ENCODE assay signal across 10 mouse cellular contexts in genomic region chr15:81044446-81044845, GRCm38 (mm10).
DNase-seq lines count a peak whose midpoint lies in the region; ATAC-seq and TF ChIP-seq lines count a peak whose summit lies in the region.
"Had no signal": no experiment of that assay in that cellular context is flagged by ENCODE, and none has a peak within 500 bp of the region (broad histone marks: within the 10 kb centered on the region; RNA-seq: fewer than 3 reads in every experiment).

No protein-coding gene starts in this region.

- no peak for TF ChIP-seq EP300 in MEL (IDR thresholded peaks at IDR 0.05; ENCODE audit: low read depth in 1 of 2, low read length in 2 of 2)

- H3K27me3 ChIP-seq in MEL (ENCODE audit: control insufficient read depth in 1 of 2, insufficient read depth in 2 of 2, low read length in 2 of 2): no peaks in the 10 kb centered on the region
- H3K27me3 ChIP-seq in liver, embryonic 16.5 days (ENCODE audit: control insufficient read depth, insufficient read depth, low read depth, low read length): 0 out of 2 replicates have a peak, but pooled peaks cover 2% of the 10 kb centered on the region
- no peaks in the 10 kb centered on the region for H3K27me3 ChIP-seq in forebrain, embryonic 14.5 days (replicated peaks; ENCODE audit: control insufficient read depth, insufficient read depth, low read length)
- H3K27me3 ChIP-seq in cerebellum, adult 2 months (ENCODE audit: control insufficient read depth, insufficient read depth, low read length): no peaks in the 10 kb centered on the region
- H3K27me3 ChIP-seq: limb, embryonic 12.5 days had no signal

- TF ChIP-seq RAD21 in MEL (IDR thresholded peaks at IDR 0.05; ENCODE audit: low read depth, low read length): no peak

- 0 out of 2 replicates have a peak overlapping the region, but pooled peaks have one; percentile 19 for H3K4me2 ChIP-seq in liver, embryonic 16.5 days (ENCODE audit: low read depth, low read length)
- H3K4me2 ChIP-seq in forebrain, embryonic 14.5 days (ENCODE audit: low read length): no peak overlapping the region
- H3K4me2 ChIP-seq: limb, embryonic 12.5 days had no signal

- TF ChIP-seq POLR2A in MEL (IDR thresholded peaks at IDR 0.05; ENCODE audit: control insufficient read depth in 1 of 2, insufficient read depth in 1 of 2, low read depth in 1 of 2, low read length in 2 of 2, poor library complexity in 1 of 2): no peak
- TF ChIP-seq POLR2A in cerebellum, adult 2 months (IDR thresholded peaks at IDR 0.05; ENCODE audit: borderline replicate concordance, insufficient read depth, low read length): no peak

- H3K36me3 ChIP-seq in MEL (ENCODE audit: control insufficient read depth in 1 of 2, insufficient read depth in 2 of 2, low read length in 2 of 2): peaks cover 0 to 29% of the 10 kb centered on the region in 2 experiments; a peak in 2 of 4 replicates
- no peaks in the 10 kb centered on the region for H3K36me3 ChIP-seq in liver, embryonic 16.5 days (ENCODE audit: control insufficient read depth, insufficient read depth)
- H3K36me3 ChIP-seq in forebrain, embryonic 14.5 days (ENCODE audit: control insufficient read depth, insufficient read depth, low read length): no peaks in the 10 kb centered on the region

- H3K4me1 ChIP-seq in MEL (ENCODE audit: control insufficient read depth in 1 of 2, insufficient read depth in 2 of 2, low read length in 2 of 2): peaks cover 12 to 27% of the 10 kb centered on the region in 2 experiments
- H3K4me1 ChIP-seq in liver, embryonic 16.5 days (ENCODE audit: control insufficient read depth, low read depth, low read length): peaks cover 11% of the 10 kb centered on the region
- no peaks in the 10 kb centered on the region for H3K4me1 ChIP-seq in forebrain, embryonic 14.5 days (ENCODE audit: control insufficient read depth, insufficient read depth, low read length)
- no peaks in the 10 kb centered on the region for H3K4me1 ChIP-seq in cerebellum, adult 2 months (ENCODE audit: control insufficient read depth, insufficient read depth, low read length)

- no peak overlapping the region for H3K4me3 ChIP-seq in MEL (ENCODE audit: control insufficient read depth in 1 of 2, insufficient read depth in 1 of 2, low read depth in 2 of 2, low read length in 2 of 2)
- H3K4me3 ChIP-seq in liver, embryonic 16.5 days (ENCODE audit: low read depth, low read length): peak overlapping the region; percentile 37
- no peak overlapping the region for H3K4me3 ChIP-seq in forebrain, embryonic 14.5 days (ENCODE audit: low read depth, low read length)
- H3K4me3 ChIP-seq in cerebellum, adult 2 months (replicated peaks; ENCODE audit: insufficient read depth, low read depth, low read length): no peak overlapping the region
- H3K4me3 ChIP-seq: limb, embryonic 12.5 days had no signal

- no peak for TF ChIP-seq CTCF in MEL (IDR thresholded peaks at IDR 0.05 in 2 of 3, conservative IDR thresholded peaks at IDR 0.05 in 1 of 3; ENCODE audit: control insufficient read depth in 1 of 3, insufficient read depth in 1 of 3, low read depth in 2 of 3, low read length in 3 of 3, poor library complexity in 1 of 3, severe bottlenecking in 1 of 3)
- no peak for TF ChIP-seq CTCF in cerebellum, adult 2 months (IDR thresholded peaks at IDR 0.05; ENCODE audit: borderline replicate concordance, insufficient read depth, low read depth, low read length)

- H3K9ac ChIP-seq in MEL (ENCODE audit: control insufficient read depth, low read depth, low read length, poor library complexity, severe bottlenecking): no peak overlapping the region
- H3K9ac ChIP-seq in liver, embryonic 16.5 days (ENCODE audit: low read depth, low read length): no peak overlapping the region
- no peak overlapping the region for H3K9ac ChIP-seq in forebrain, embryonic 14.5 days (ENCODE audit: low read length)
- H3K9ac ChIP-seq: limb, embryonic 12.5 days had no signal

- WGBS in liver, embryonic 16.5 days (ENCODE audit: insufficient replicate concordance): 29% methylated on average over 9 of the region's 9 CpGs
- WGBS in forebrain, embryonic 14.5 days: 92% methylated on average over 9 of the region's 9 CpGs
- WGBS in cerebellum, adult 2 months: 89% methylated on average over 9 of the region's 9 CpGs

- no peak for ATAC-seq in liver, embryonic 16.5 days (ENCODE audit: low read depth)
- ATAC-seq in forebrain, embryonic 14.5 days: no peak

- H3K27ac ChIP-seq in MEL (ENCODE audit: control insufficient read depth, low read depth, low read length): peak overlapping the region; percentile 57; the same call in 1 of the 2 replicates
- H3K27ac ChIP-seq in liver, embryonic 16.5 days (ENCODE audit: low read length): peak overlapping the region; percentile 65; the same call in 1 of the 2 replicates
- no peak overlapping the region for H3K27ac ChIP-seq in forebrain, embryonic 14.5 days (ENCODE audit: low read depth, low read length)
- no peak overlapping the region for H3K27ac ChIP-seq in cerebellum, adult 2 months (ENCODE audit: insufficient read depth, low read length)
- H3K27ac ChIP-seq: limb, embryonic 12.5 days had no signal

- H3K9me3 ChIP-seq in MEL (replicated peaks; ENCODE audit: insufficient read depth, low read length): no peaks in the 10 kb centered on the region
- no peaks in the 10 kb centered on the region for H3K9me3 ChIP-seq in liver, embryonic 16.5 days (replicated peaks; ENCODE audit: control insufficient read depth, low read length)
- H3K9me3 ChIP-seq in forebrain, embryonic 14.5 days (replicated peaks; ENCODE audit: control insufficient read depth, low read length): no peaks in the 10 kb centered on the region
- H3K9me3 ChIP-seq: limb, embryonic 12.5 days had no signal

- H3K79me2 ChIP-seq in MEL (ENCODE audit: control insufficient read depth, insufficient read depth, low read length, poor library complexity): no peaks in the 10 kb centered on the region

- DNase-seq in B cell, adult 2 months: peak; percentile 76 to 78
- DNase-seq in MEL (ENCODE audit: low read depth, low spot score): no peak
- peak; percentile 24 for DNase-seq in spleen, adult 12 weeks (ENCODE audit: low spot score)
- DNase-seq in forebrain, embryonic 14.5 days (ENCODE audit: low spot score): no peak
- DNase-seq in cerebellum, adult 2 months: no peak
- DNase-seq in heart, postnatal 4 days: no peak
- no peak for DNase-seq in left cerebral cortex, adult 8-10 months (ENCODE audit: low spot score in 2 of 2)
- DNase-seq: heart, postnatal 10 days had no signal

TF ChIP-seq in MEL, 35 proteins besides CTCF, POLR2A, EP300 and RAD21:
- TF ChIP-seq GATA1 (IDR thresholded peaks at IDR 0.05; ENCODE audit: low read depth, low read length): no peak
- no peak for TF ChIP-seq MAX (IDR thresholded peaks at IDR 0.05; ENCODE audit: low read length)
- TF ChIP-seq NRF1 (IDR thresholded peaks at IDR 0.05; ENCODE audit: insufficient read depth, low read depth, low read length, poor library complexity, severe bottlenecking): no peak

Comparison
In these comparisons a context has a peak if more than half of its experiments do, and no peak if none do; other contexts are left out.
1. DNase-seq: peak in B cell, adult 2 months (2 of 2) and spleen, adult 12 weeks (single experiment); none in MEL (single experiment), forebrain, embryonic 14.5 days (single experiment), cerebellum, adult 2 months (0 of 2), heart, postnatal 4 days (single experiment) and left cerebral cortex, adult 8-10 months (0 of 2).
2. H3K27ac ChIP-seq: peak in MEL (single experiment) and liver, embryonic 16.5 days (single experiment); none in forebrain, embryonic 14.5 days (single experiment) and cerebellum, adult 2 months (single experiment).